Mouse (Mus musculus): ENCODE data around the gene Ccdc85a. TPM values are rescaled to one million over a fixed set of nuclear protein-coding genes. Genes with fewer than 3 reads are reported as not detected.

Ccdc85a gene
- polyA plus RNA-seq, 1 experiment from 2014 or later, result 6.0 TPM

Other genes with a start within 250 kb of the Ccdc85a start
- 0.37 TPM in 1 of 2 replicates, not detected in the other for gene Gm6685, start 244.5 kb downstream of the Ccdc85a start, polyA plus RNA-seq (2016; fragmentation: Nextera tagmentation; extraction: Ambion mirVana)